Mouse (Mus musculus) gastrocnemius, postnatal 4 days (tissue): ENCODE measurements around the gene She. TPM values are rescaled to one million over a fixed set of nuclear protein-coding genes. Genes with fewer than 3 reads are reported as not detected.

Experiments used
- DNase-seq, 2 experiments: peaks; one replicate each; pipeline ENCODE4 v3.0.0; 2021 to 2022; ENCODE audit warnings: low spot score in 2 of 2, mixed read lengths in 2 of 2
- total RNA-seq, 2 experiments: library from RNA; stranded (reverse); gene quantifications; 2 replicates each; pipeline ENCODE4 v1.2.3; 2021

She gene
- total RNA-seq, 2 experiments from 2014 or later: 10.3 to 11.1 TPM

DNA sequence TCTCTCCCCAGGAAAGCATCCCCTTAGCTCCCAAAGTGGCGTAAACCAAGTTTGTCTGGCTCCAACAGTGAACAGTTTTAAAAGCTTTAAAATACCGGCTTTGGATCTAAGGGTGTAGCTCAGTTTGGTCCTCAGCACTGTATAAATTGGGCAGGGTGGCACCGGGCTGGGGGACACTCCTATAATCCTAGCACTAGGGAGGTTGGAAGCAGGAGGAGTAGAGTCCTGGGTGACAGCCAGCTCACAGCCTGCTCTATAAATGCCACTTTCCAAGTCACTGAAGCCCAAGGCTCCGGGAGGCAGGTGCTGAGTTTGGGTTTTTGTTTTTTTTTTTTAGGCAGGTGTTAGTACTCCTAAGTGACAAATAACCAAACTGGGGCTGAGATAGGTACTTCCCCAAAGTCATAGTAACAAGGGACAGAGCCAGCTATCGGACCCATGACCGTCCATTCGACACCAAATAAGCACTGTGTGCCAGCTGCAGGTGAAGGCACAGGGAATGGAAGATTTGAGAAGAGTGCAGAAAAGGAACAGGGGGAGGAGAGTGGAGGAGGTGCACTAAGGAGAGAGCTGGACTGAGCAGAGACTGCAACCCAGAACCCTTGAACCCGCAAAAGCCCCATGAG, 51.5 kb downstream of the She start:
- DNase-seq: no peak

DNA sequence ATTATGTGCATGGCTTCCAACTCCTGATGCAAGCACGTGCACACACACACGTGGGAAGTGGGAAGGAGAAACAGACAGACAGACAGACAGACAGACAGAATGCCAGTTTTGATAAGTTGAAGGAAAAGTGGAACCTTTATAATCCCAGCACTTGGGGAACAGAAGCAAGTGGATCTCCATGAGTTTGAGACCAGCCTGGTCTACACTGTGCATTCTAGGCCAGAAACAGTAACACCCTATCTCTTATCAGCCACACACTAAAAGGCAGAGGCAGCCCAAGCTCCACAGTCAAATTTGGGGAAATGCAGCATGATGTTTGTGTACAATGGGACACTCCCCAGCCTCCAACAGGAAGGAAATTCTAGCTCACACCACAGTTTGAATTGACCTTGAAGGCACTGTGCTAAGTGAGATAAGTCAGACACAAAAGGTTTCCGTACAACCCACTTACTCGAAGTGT, 52.4 kb downstream of the She start:
- no peak for DNase-seq

- DNase-seq: no peak
Observed at GRCm38 (mm10) chr3:89885766-89886165, 54.6 kb downstream of the She start.

DNA sequence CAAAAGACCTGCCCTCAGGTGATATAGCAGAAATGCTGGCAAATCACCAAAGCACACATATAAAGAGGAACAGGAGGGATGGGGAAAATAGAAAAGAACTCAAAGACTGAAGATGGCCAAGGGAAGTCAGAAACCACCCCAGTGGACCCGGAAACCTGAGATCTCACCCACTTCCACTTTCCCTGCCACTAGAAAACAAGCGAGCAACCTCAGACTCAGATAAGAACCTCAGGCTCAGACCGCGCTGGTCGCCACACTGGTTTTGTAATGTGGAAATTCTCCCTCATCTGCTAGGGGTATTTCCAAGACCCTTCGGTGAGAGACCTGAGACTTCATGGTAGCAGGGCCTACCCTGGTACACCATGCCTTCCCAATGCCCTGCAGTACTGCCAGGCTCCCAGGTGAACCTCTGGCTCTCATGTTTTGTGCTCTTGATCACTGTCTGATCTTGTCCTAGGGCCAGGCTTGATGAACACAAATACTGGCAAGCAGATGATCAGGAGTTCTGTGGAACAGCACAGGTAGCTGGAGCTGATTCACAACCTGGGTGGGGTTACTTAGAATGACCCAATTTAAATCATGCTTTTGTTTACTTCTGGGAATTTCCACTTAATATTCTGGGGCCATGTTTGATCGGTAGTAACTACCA, 56.5 kb downstream of the She start:
- no peak for DNase-seq

GRCm38 (mm10) chr3:89889841-89890430, 58.8 kb downstream of the She start:
- no peak for DNase-seq

DNA sequence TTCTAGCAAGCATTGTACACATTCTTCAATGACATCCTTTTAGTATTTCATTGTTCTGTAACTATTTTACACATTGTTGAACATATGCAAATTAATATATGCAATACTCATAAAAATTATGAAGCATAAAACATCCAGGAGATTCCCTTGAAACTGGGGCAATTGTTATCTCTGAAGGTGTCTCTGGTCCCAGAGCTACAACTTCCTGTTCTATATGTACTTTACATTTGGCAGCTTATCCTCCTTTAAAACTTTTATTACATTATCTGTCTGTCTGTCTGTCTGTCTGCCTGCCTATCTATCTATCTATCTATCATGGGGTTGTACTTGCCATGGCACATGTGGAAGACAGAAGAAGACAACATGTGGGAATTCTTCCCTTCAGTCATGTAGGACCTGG, 60.5 kb downstream of the She start:
- DNase-seq: no peak

DNA sequence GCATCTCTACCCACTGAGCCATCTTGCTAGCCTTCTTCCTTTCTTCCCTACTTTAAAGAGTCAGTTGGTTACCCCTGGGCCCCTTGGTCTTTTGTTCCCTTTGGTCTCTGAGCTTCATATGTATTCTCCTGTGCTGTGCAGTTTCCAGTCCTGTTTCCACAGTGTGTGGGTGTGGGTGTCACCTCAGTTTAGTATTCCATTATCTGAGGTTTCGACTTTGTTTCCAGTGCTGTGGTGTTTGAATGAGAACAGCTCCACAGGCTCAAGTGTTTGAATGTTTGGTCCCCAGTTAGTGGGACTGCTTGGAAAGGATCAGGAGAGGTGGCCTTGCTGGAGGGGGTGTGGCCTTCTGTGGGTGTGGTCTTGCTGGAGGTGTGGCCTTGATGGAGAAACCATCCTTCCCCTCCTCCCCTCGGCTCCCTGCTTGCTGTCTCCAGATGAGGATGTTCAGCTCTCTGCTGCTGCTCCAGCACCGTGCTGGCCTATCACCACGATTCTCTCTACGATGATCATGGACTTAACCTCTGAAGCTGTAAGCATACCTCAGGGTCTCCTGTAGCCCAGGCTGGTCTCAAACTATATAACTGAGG, 61.4 kb downstream of the She start:
- DNase-seq: no peak

DNA sequence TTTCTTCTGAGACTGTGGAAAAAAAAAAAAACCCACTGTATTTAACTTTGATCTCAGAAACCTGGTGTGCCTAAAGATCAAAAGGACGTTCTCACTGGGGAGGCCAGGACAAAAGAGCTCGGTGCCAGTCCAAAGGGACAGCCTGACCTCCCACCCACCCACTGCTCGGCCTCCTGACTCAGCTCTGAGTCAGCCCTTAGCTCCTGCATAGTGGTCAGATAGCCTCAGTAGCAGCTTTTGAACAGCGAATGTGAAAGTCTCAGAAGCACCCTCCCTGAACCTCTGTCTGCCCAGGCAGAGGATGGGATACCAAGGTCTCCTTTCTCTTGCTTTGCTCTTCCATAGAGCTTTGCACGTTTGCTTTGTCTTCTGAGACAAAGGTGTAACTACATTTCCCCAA, 65.4 kb downstream of the She start:
- DNase-seq: no peak

DNA sequence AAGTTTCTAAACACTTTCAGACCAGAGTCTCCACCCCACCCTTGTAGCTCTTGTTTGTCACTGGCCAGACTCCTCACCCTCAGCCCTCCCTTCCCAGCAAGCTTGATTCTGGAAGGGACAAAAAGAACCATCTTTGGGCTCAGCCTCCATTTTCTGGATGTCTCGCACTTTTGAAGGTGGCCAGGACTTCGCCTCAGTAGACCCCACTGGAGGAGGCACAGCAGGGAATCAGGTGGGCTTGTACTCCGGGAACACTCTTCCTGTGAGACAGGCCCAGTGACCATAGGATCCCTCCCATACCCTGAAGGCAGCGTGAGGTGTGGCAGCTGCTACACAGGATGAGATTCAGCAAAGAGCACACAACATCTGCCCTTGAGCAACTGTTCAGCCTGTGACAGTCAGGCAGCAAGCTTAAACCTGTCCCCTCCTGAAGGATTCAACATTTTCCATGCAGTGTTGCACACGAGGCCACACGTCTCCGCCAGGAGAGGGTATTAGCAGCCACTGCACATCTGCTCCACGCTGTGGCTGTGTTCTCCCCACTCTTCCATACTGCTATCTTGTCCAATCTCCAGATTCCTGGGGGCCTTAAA, 66.1 kb downstream of the She start:
- DNase-seq: no peak

GRCm38 (mm10) chr3:89898011-89898410, 66.8 kb downstream of the She start:
- no peak for DNase-seq

DNA sequence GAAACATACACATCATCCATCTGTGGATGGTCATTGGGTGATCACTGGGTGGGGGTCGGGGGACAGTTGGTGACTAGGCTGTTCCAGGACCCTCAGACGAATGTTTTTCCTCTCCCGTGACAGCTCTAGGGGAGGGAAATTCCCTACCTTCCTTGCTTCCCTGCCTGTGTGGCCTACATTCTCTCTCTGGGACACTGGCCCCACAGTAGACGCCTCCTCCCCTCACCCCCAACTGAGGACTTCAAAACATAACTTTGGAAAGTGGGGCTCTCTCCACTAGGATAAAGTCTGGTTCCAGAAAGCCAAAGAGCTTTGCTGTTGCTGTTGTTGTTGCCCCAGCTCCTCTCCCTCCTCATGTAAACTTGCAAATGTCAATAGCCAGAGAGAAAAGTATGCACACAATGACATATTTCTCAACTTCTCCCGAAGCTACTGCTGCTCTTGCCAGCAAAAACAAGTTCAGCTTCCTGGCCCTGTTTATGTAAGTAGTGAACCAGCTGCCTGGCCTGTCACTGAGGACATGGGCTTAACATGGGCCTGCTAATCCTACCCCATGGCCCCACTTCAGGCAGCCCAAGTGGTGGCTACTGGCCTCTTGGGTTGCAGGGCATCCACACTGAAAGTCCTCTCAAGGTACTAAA, 67.8 kb downstream of the She start:
- DNase-seq: no peak

GRCm38 (mm10) chr3:89899511-89899908, 68.3 kb downstream of the She start:
- DNase-seq: no peak

GRCm38 (mm10) chr3:89907846-89908245, 76.7 kb downstream of the She start:
- no peak for DNase-seq

Other genes starting within 250 kb of the She start
- gene Adar, start 116.3 kb upstream of the She start, total RNA-seq: 10 to 100 TPM in 1 of 2 experiments, 1 to 10 TPM in 1; 9.0 to 11.2 TPM
- gene Chrnb2, start 66.7 kb upstream of the She start, total RNA-seq: under 1 TPM; 0.23 to 0.27 TPM
- gene Ube2q1, start 57.8 kb upstream of the She start, total RNA-seq: 10 to 100 TPM; 29.5 to 33.4 TPM
- gene Il6ra, start 81.8 kb downstream of the She start, total RNA-seq: 1 to 10 TPM; 3.8 to 4.2 TPM
- gene Atp8b2, start 132.1 kb downstream of the She start, total RNA-seq: 10 to 100 TPM; 64.6 to 67.7 TPM
- 10 to 100 TPM; 57.0 to 57.6 TPM for gene Hax1, start 167.4 kb downstream of the She start, total RNA-seq
- 10 to 100 TPM; 53.4 to 54.4 TPM for gene 4933434E20Rik, start 220.3 kb downstream of the She start, total RNA-seq
- 100 to 1,000 TPM; 170 to 182 TPM for gene Ubap2l, start 221.3 kb downstream of the She start, total RNA-seq
- gene Tpm3, start 241.3 kb downstream of the She start, total RNA-seq: 100 to 1,000 TPM; 420 to 508 TPM